Mouse (Mus musculus) adrenal gland, adult 8-10 months (tissue): ENCODE results near the gene Gm17509. TPM values are rescaled to one million over a fixed set of nuclear protein-coding genes. Genes with fewer than 3 reads are reported as not detected.

ENCODE experiments used
- DNase-seq: peaks from one replicate; pipeline ENCODE4 v3.0.0; 2022
- total RNA-seq, 4 experiments: library from RNA; stranded (reverse); gene quantifications; 2 replicates each; pipeline ENCODE4 v1.2.4; 2022

The Gm17509 gene
- under 1 TPM in 3 of 4 experiments, not detected in 1; 0.09 to 0.25 (median 0.10) TPM for total RNA-seq

- DNase-seq = peak; percentile 16
Measured at GRCm38 (mm10) chr13:117220501-117221321, at the start of gene Gm17509. Gm17509 (minus strand) TSS chr13:117221075.

- DNase-seq = no peak
Measured at GRCm38 (mm10) chr13:117267963-117268362, 47.1 kb upstream of the Gm17509 start.

- DNase-seq = peak; percentile 18
Measured at GRCm38 (mm10) chr13:117266156-117266555, 45.3 kb upstream of the Gm17509 start.

- no peak for DNase-seq
Measured at GRCm38 (mm10) chr13:117260704-117261103, 39.8 kb upstream of the Gm17509 start.

GRCm38 (mm10) chr13:117242621-117243020, 21.7 kb upstream of the Gm17509 start:
- DNase-seq = no peak

GRCm38 (mm10) chr13:117242063-117242462, 21.2 kb upstream of the Gm17509 start:
- DNase-seq = no peak

- no peak for DNase-seq
Measured at GRCm38 (mm10) chr13:117237111-117237510, 16.2 kb upstream of the Gm17509 start.

GRCm38 (mm10) chr13:117235530-117236212, 14.8 kb upstream of the Gm17509 start:
- no peak for DNase-seq

GRCm38 (mm10) chr13:117234486-117234885, 13.6 kb upstream of the Gm17509 start:
- no peak for DNase-seq

- no peak for DNase-seq
Measured at GRCm38 (mm10) chr13:117233808-117234207, 12.9 kb upstream of the Gm17509 start.

- DNase-seq = peak; percentile 38
Measured at GRCm38 (mm10) chr13:117230371-117231110, 9.7 kb upstream of the Gm17509 start.

GRCm38 (mm10) chr13:117225561-117225960, 4.7 kb upstream of the Gm17509 start:
- DNase-seq = peak; percentile 5

GRCm38 (mm10) chr13:117224901-117225300, 4.0 kb upstream of the Gm17509 start:
- DNase-seq = no peak

- DNase-seq = no peak
Measured at GRCm38 (mm10) chr13:117223125-117223524, 2.2 kb upstream of the Gm17509 start.

GRCm38 (mm10) chr13:117219871-117220500, 889 bp downstream of the Gm17509 start:
- DNase-seq = no peak

- no peak for DNase-seq
Measured at GRCm38 (mm10) chr13:117218092-117218491, 2.8 kb downstream of the Gm17509 start.

- DNase-seq = no peak
Measured at GRCm38 (mm10) chr13:117217621-117218020, 3.3 kb downstream of the Gm17509 start.

- no peak for DNase-seq
Measured at GRCm38 (mm10) chr13:117216752-117217363, 4.0 kb downstream of the Gm17509 start.

GRCm38 (mm10) chr13:117216126-117216525, 4.7 kb downstream of the Gm17509 start:
- DNase-seq = no peak

- no peak for DNase-seq
Measured at GRCm38 (mm10) chr13:117215481-117215880, 5.4 kb downstream of the Gm17509 start.

- peak; percentile 9 for DNase-seq
Measured at GRCm38 (mm10) chr13:117211386-117211875, 9.4 kb downstream of the Gm17509 start.

GRCm38 (mm10) chr13:117208236-117208635, 12.6 kb downstream of the Gm17509 start, which contains the start of gene Emb:
Emb (plus strand) TSS chr13:117208536.
- no peak for DNase-seq
